Mouse (Mus musculus) cerebellum, postnatal 10 days (tissue): ENCODE results near the gene Adgra1.

Source experiments
- DNase-seq, 2 experiments: peaks; one replicate each; pipeline ENCODE4 v3.0.0; 2021; ENCODE audit warnings: mixed read lengths in 2 of 2

Adgra1 gene

GRCm38 (mm10) chr7:139909469-139909868 lies 75.5 kb downstream of the Adgra1 start:
- DNase-seq: no peak

- peak; percentile 47 to 50 for DNase-seq
These were observed 76.3 kb downstream of the Adgra1 start for GRCm38 (mm10) chr7:139910204-139910835.

GRCm38 (mm10) chr7:139914141-139915047 lies 80.4 kb downstream of the Adgra1 start:
- DNase-seq: peak in 1 of 2 experiments; percentile 39

- DNase-seq: no peak
These were observed 81.8 kb downstream of the Adgra1 start for GRCm38 (mm10) chr7:139915646-139916257.

GRCm38 (mm10) chr7:139916345-139916744 lies 82.4 kb downstream of the Adgra1 start:
- DNase-seq: no peak

GRCm38 (mm10) chr7:139918262-139918661 lies 84.3 kb downstream of the Adgra1 start:
- peak in 1 of 2 experiments; percentile 50 for DNase-seq
